Mouse (Mus musculus): ENCODE results near the gene Pnck. TPM values are rescaled to one million over a fixed set of nuclear protein-coding genes. Genes with fewer than 3 reads are reported as not detected.

Pnck gene
- polyA plus RNA-seq, 1 experiment = not detected

DNA sequence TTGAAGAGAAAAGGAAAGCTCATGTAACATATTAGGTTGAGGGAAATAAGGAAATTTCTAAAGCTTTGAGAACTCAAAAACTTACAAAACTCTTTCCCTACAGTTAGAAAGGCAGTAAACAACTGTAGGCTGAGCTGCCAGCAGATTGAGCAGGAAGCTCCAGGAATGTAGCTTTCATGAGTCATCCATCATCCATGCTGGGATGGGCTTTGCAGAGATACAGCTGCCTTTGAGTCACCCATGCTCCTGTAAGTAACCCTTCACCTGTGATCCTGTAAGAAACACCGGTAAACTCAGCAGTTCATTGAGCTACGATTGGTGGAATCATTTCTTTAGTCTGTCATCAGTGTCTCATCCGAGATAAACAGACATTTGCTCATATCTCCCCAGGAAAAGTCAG lies 9.0 kb downstream of the Pnck start:
- TF ChIP-seq POLR2A (IDR thresholded peaks at IDR 0.05; ENCODE audit: borderline replicate concordance, low read depth, low read length) = no peak
- no peak for TF ChIP-seq CTCF (IDR thresholded peaks at IDR 0.05; ENCODE audit: low read depth, low read length)
- Histone ChIP-seq H3K4me3 (ENCODE audit: insufficient read depth, low read length) (no peak overlapping the region), H3K4me1 (ENCODE audit: control insufficient read depth, insufficient read depth, low read length) (peaks cover 3% of the 10 kb centered on the region), H3K27ac (ENCODE audit: insufficient read depth, low read depth, low read length) (no peak overlapping the region)

DNA sequence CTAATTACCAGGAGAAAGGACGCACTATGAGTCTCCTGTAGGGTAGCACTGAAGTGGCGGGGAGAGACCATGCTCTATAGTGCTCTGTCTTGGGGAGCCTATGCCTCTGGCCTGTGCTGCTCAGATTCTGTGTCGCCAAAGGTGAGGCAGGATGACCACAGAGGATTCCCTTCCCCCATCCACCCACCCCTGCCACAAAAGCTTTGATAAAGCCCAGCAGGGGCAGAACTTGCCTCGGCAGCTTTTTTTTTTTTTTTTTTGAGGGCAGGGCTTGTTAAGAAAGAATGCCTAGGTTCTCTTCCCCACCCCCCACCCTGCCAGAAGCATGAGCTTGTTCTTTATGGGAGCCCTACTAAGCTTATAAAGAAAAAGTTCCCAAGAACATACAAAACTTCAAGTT lies 14.8 kb downstream of the Pnck start:
- no peak for TF ChIP-seq POLR2A (IDR thresholded peaks at IDR 0.05; ENCODE audit: borderline replicate concordance, low read depth, low read length)
- no peak for TF ChIP-seq CTCF (IDR thresholded peaks at IDR 0.05; ENCODE audit: low read depth, low read length)
- H3K4me1 ChIP-seq (ENCODE audit: control insufficient read depth, insufficient read depth, low read length) = no peaks in the 10 kb centered on the region
- no peak overlapping the region for H3K27ac ChIP-seq (ENCODE audit: insufficient read depth, low read depth, low read length)
- H3K4me3 ChIP-seq (ENCODE audit: insufficient read depth, low read length) = no peak overlapping the region

DNA sequence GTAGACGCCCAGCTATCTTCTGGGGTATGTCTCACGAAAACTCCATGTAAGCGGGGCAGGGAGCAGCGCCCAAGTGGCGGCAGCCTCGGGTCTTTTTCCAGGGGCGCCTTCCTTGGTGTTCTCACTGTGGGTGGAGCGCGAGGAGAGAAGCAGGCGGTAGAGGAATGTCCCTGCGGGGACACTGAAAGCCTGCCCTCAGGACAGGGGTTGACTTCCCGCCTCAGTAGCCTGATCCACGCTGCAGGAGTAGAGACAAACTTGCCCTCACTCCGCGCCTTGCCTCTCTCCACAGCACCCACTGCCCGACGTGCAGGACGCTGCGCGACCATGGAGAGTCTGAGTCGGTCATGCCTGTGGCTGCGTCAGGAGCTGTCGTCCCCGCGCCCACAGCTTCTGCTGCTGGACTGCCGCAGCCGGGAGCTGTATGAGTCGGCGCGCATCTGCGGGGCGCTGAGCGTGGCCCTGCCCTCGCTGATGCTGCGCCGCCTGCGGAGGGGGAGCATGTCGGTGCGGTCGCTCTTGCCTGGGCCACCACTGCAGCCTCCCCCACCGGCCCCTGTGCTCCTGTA lies 19.9 kb downstream of the Pnck start:
- TF ChIP-seq POLR2A (IDR thresholded peaks at IDR 0.05; ENCODE audit: borderline replicate concordance, low read depth, low read length) = no peak
- TF ChIP-seq CTCF (IDR thresholded peaks at IDR 0.05; ENCODE audit: low read depth, low read length) = no peak
- Histone ChIP-seq H3K4me1 (ENCODE audit: control insufficient read depth, insufficient read depth, low read length) (no peaks in the 10 kb centered on the region), H3K4me3 (ENCODE audit: insufficient read depth, low read length) (peak overlapping the region; percentile 68), H3K27ac (ENCODE audit: insufficient read depth, low read depth, low read length) (no peak overlapping the region)

DNA sequence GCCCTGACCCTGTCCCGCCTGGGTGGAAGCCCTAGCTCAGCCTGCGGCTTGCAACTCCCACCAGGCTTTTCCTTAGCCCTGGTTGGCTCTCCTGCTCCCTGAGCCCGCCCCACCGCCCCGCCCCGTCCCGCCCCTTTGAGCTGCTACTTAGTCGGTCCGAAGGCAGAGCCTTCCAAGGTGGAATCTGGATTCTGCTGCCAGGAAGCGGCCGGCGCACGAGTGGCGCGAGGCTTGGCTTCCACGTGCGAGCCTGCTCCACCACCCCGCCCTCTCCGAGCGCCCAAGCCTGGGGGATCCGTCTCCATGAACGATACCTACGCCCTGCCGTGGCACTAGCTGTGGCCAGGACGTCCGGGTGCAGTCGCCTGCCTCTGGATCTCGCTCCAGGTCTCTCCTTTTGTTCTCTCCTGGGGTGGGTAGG lies 20.7 kb downstream of the Pnck start, which contains the start of gene Dusp9:
Gene Dusp9 (plus strand): TSS at position 165 of the 421 bp plus-strand sequence.
- TF ChIP-seq POLR2A (IDR thresholded peaks at IDR 0.05; ENCODE audit: borderline replicate concordance, low read depth, low read length) = no peak
- TF ChIP-seq CTCF (IDR thresholded peaks at IDR 0.05; ENCODE audit: low read depth, low read length) = no peak
- Histone ChIP-seq H3K4me1 (ENCODE audit: control insufficient read depth, insufficient read depth, low read length) (no peaks in the 10 kb centered on the region), H3K4me3 (ENCODE audit: insufficient read depth, low read length) (peak within 1 kb of the TSS; percentile 68), H3K27ac (ENCODE audit: insufficient read depth, low read depth, low read length) (no peak within 1 kb of the TSS)

DNA sequence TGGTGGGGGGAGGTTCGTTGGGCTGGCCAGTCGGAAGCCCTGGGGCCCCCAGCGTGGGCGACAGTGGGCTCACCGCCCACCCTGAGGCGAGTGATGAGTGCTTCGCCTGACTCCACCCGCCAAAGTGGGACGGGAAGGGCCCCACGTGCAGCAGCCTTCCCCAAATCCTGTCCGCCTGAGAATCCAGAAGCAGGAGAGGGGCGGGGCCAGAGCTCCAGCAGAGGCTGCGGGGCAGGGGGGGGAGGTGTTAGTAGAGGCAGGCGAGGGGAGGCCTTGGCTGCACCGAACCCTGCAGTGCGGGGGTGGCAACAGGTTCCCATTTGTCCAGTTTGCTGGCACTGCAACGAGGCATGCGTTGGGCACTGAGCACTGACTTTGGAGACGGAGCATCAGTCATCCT lies 22.5 kb downstream of the Pnck start:
- TF ChIP-seq POLR2A (IDR thresholded peaks at IDR 0.05; ENCODE audit: borderline replicate concordance, low read depth, low read length) (no peak), CTCF (IDR thresholded peaks at IDR 0.05; ENCODE audit: low read depth, low read length) (no peak)
- H3K4me1 ChIP-seq (ENCODE audit: control insufficient read depth, insufficient read depth, low read length) = no peaks in the 10 kb centered on the region
- H3K27ac ChIP-seq (ENCODE audit: insufficient read depth, low read depth, low read length) = no peak overlapping the region
- peak overlapping the region; percentile 39 for H3K4me3 ChIP-seq (ENCODE audit: insufficient read depth, low read length)

DNA sequence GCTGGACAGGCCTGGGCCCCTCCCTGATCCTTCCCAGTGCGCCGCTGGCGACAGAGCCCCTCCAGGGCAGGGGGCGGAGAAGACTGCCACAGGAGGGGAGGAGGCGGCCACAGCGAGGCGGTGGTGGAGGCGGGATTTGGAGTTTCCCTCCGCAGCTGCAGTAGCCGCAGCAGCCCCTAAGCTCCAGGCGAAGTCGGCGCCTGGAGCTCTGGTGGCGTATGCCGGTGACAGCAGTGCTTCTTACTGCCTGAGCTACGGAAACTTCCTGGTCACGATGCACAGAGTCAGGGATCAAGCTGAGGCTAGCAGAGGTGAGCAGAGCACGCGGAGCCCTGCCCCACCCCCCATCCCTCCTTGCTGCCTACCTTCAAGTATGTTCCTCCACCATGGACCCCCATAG lies 24.5 kb downstream of the Pnck start:
- no peak overlapping the region for H3K27ac ChIP-seq (ENCODE audit: insufficient read depth, low read depth, low read length)
- TF ChIP-seq CTCF (IDR thresholded peaks at IDR 0.05; ENCODE audit: low read depth, low read length) = no peak
- no peak for TF ChIP-seq POLR2A (IDR thresholded peaks at IDR 0.05; ENCODE audit: borderline replicate concordance, low read depth, low read length)
- H3K4me1 ChIP-seq (ENCODE audit: control insufficient read depth, insufficient read depth, low read length) = peaks cover 2% of the 10 kb centered on the region; the same call in 1 of the 2 replicates
- H3K4me3 ChIP-seq (ENCODE audit: insufficient read depth, low read length) = no peak overlapping the region

DNA sequence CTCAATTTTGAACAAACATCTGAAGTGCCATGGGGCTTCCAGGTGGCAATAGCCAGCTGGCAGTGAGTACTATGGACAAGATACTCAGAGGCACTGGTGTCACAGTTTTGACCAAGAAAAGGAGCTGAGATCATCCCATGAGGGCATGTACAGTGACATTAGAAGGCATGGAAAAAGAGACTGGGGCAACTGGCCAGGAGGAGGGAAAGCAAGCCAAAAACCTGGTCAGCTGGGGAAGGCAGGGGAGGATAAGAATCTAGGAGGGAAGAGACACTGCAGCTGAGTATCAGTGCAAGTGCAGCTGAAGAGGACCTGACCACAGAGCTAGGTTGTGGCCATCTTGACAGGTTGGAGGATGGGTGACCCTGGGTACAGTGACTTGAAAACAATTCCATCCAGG lies 32.9 kb downstream of the Pnck start:
- H3K27ac ChIP-seq (ENCODE audit: insufficient read depth, low read depth, low read length) = no peak overlapping the region
- peaks cover 8% of the 10 kb centered on the region; the same call in 1 of the 2 replicates for H3K4me1 ChIP-seq (ENCODE audit: control insufficient read depth, insufficient read depth, low read length)
- no peak for TF ChIP-seq CTCF (IDR thresholded peaks at IDR 0.05; ENCODE audit: low read depth, low read length)
- no peak overlapping the region for H3K4me3 ChIP-seq (ENCODE audit: insufficient read depth, low read length)

DNA sequence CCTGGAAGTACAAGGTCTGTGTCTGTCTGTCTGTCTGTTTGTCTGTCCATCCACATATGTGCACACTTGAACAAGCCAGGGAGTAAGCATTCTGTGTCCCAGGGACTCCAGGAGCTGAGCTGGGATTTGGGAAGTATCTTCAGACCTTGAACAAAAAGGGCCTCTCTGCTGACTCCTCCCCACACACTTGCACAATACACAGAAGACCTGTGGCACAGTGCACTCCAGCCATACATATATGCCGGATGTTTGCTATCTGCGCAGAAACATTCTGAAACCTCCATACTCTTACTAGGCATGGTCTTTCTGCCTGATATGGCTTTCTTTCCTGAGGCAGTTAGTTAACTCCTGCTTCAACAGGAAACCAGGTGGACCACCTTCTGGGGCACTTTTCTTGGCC lies 40.0 kb downstream of the Pnck start:
- Histone ChIP-seq H3K27ac (ENCODE audit: insufficient read depth, low read depth, low read length) (no peak overlapping the region), H3K4me1 (ENCODE audit: control insufficient read depth, insufficient read depth, low read length) (peaks cover 5% of the 10 kb centered on the region; the same call in 1 of the 2 replicates), H3K4me3 (ENCODE audit: insufficient read depth, low read length) (no peak overlapping the region)
- TF ChIP-seq POLR2A (IDR thresholded peaks at IDR 0.05; ENCODE audit: borderline replicate concordance, low read depth, low read length) (no peak), CTCF (IDR thresholded peaks at IDR 0.05; ENCODE audit: low read depth, low read length) (no peak)

DNA sequence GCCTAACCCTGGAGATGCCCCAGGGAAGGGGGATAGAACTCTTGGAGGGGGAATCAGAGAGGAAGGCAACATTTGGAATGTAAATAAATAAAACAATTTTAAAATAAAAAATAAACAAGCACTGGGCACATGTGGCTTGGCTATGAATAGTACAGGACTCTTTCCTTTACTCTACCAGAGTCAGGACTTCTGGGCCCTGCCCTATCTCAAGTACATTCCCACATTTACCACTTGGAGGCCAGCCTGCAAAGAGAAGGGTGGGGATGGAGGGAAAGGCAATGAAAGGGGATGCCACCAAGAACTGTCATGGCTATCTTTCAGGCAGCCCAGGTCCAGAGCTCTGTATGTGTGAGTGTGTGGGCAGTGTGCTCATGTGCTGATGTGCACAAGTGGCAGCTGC lies 40.5 kb downstream of the Pnck start:
- TF ChIP-seq POLR2A (IDR thresholded peaks at IDR 0.05; ENCODE audit: borderline replicate concordance, low read depth, low read length) (no peak), CTCF (IDR thresholded peaks at IDR 0.05; ENCODE audit: low read depth, low read length) (no peak)
- no peak overlapping the region for H3K27ac ChIP-seq (ENCODE audit: insufficient read depth, low read depth, low read length)
- H3K4me3 ChIP-seq (ENCODE audit: insufficient read depth, low read length) = no peak overlapping the region

DNA sequence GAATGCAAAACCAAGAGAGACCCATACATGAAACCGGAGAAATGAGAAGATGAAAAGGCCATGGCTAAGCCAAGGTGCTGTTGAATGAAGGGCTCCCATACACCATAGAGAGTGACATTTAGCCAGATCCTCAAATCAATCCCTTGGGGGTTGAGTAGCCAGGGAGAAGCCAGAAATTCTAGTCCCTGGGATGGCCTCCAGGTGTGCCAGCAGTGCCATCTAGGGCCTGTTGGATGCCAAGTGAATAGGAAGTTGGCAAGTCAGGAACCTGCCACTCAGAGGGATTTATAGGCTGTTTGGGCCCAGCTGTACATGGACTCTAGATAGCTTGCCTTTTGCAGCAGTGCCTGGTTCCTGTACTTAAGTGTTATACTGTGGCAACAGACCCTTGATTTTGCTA lies 44.0 kb downstream of the Pnck start:
- TF ChIP-seq CTCF (IDR thresholded peaks at IDR 0.05; ENCODE audit: low read depth, low read length) = no peak
- H3K4me3 ChIP-seq (ENCODE audit: insufficient read depth, low read length) = no peak overlapping the region

More for the DNA sequence above, 40.5 kb downstream of the Pnck start:
- H3K4me1 ChIP-seq (ENCODE audit: control insufficient read depth, insufficient read depth, low read length) = peaks cover 5% of the 10 kb centered on the region; the same call in 1 of the 2 replicates

DNA sequence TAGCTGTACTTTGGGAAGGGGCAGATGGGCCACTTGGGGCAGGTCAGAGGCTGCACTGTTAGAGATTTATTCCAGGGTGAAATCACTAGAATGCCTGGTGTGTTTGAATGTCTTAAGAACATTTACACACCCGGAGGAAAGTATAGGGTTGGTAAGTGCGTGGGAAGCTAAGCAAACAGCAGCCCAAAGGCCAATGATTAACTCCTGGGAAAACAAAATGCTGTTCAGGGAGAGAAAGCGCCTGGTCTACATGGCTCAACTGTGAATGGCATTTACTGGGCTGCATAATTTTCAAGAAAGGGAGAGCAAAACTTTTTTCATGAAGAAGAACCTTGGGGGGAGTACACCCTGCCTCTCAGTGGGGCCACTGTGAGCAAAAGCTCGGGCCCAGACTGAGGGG lies 46.3 kb downstream of the Pnck start:
- no peak overlapping the region for H3K27ac ChIP-seq (ENCODE audit: insufficient read depth, low read depth, low read length)
- no peak overlapping the region for H3K4me3 ChIP-seq (ENCODE audit: insufficient read depth, low read length)
- TF ChIP-seq CTCF (IDR thresholded peaks at IDR 0.05; ENCODE audit: low read depth, low read length) = no peak
- TF ChIP-seq POLR2A (IDR thresholded peaks at IDR 0.05; ENCODE audit: borderline replicate concordance, low read depth, low read length) = no peak
- no peaks in the 10 kb centered on the region for H3K4me1 ChIP-seq (ENCODE audit: control insufficient read depth, insufficient read depth, low read length)

More for the DNA sequence above, 44.0 kb downstream of the Pnck start:
- no peak overlapping the region for H3K27ac ChIP-seq (ENCODE audit: insufficient read depth, low read depth, low read length)
- peaks cover 2% of the 10 kb centered on the region; the same call in 1 of the 2 replicates for H3K4me1 ChIP-seq (ENCODE audit: control insufficient read depth, insufficient read depth, low read length)

Other genes with a start within 250 kb of the Pnck start
- gene Zfp92, start 249.0 kb downstream of the Pnck start, polyA plus RNA-seq (2012; ENCODE audit: insufficient read depth, insufficient read length, missing spikeins) = not detected in 2 replicates
- gene Trex2, start 224.8 kb downstream of the Pnck start, polyA plus RNA-seq (2012; ENCODE audit: insufficient read depth, insufficient read length, missing spikeins) = not detected in 2 replicates
- 9.0 and 9.3 TPM in 2 replicates for gene Haus7, start 201.1 kb downstream of the Pnck start, polyA plus RNA-seq (2012; ENCODE audit: insufficient read depth, insufficient read length, missing spikeins)
- gene Bgn, start 176.5 kb downstream of the Pnck start, polyA plus RNA-seq (2012; ENCODE audit: insufficient read depth, insufficient read length, missing spikeins) = 21.9 and 25.5 TPM in 2 replicates
- gene Atp2b3, start 157.0 kb downstream of the Pnck start, polyA plus RNA-seq (2012; ENCODE audit: insufficient read depth, insufficient read length, missing spikeins) = not detected in 2 replicates
- not detected in 2 replicates for gene Dusp9, start 20.7 kb downstream of the Pnck start, polyA plus RNA-seq (2012; ENCODE audit: insufficient read depth, insufficient read length, missing spikeins)
- 39.8 and 41.2 TPM in 2 replicates for gene Slc6a8, start 13.0 kb upstream of the Pnck start, polyA plus RNA-seq (2012; ENCODE audit: insufficient read depth, insufficient read length, missing spikeins)
- gene Bcap31, start 56.1 kb upstream of the Pnck start, polyA plus RNA-seq (2012; ENCODE audit: insufficient read depth, insufficient read length, missing spikeins) = 211 and 212 TPM in 2 replicates
- gene Abcd1, start 56.5 kb upstream of the Pnck start, polyA plus RNA-seq (2012; ENCODE audit: insufficient read depth, insufficient read length, missing spikeins) = 79.6 and 89.1 TPM in 2 replicates
- gene Plxnb3, start 97.0 kb upstream of the Pnck start, polyA plus RNA-seq (2012; ENCODE audit: insufficient read depth, insufficient read length, missing spikeins) = 4.3 and 4.7 TPM in 2 replicates
- gene Srpk3, start 114.3 kb upstream of the Pnck start, polyA plus RNA-seq (2012; ENCODE audit: insufficient read depth, insufficient read length, missing spikeins) = 1.2 and 1.5 TPM in 2 replicates
- gene Idh3g, start 126.8 kb upstream of the Pnck start, polyA plus RNA-seq (2012; ENCODE audit: insufficient read depth, insufficient read length, missing spikeins) = 123 and 136 TPM in 2 replicates
- gene Ssr4, start 126.9 kb upstream of the Pnck start, polyA plus RNA-seq (2012; ENCODE audit: insufficient read depth, insufficient read length, missing spikeins) = 213 and 220 TPM in 2 replicates
- gene Pdzd4, start 164.9 kb upstream of the Pnck start, polyA plus RNA-seq (2012; ENCODE audit: insufficient read depth, insufficient read length, missing spikeins) = not detected in 2 replicates
- not detected in 2 replicates for gene Avpr2, start 232.0 kb upstream of the Pnck start, polyA plus RNA-seq (2012; ENCODE audit: insufficient read depth, insufficient read length, missing spikeins)
- gene L1cam, start 236.0 kb upstream of the Pnck start, polyA plus RNA-seq (2012; ENCODE audit: insufficient read depth, insufficient read length, missing spikeins) = 32.0 and 36.6 TPM in 2 replicates